Mouse (Mus musculus) embryonic facial prominence, embryonic 12.5 days (tissue): ENCODE measurements around the gene Vim. TPM values are rescaled to one million over a fixed set of nuclear protein-coding genes. Genes with fewer than 3 reads are reported as not detected.

Source experiments
- ATAC-seq: fragments of 200-750 bp; cut with Nextera tagmentation; 2 replicates; pipeline ENCODE4 v1.8.0; 2017; ENCODE audit not compliant: insufficient number of reproducible peaks, insufficient read depth, low FRiP score, low TSS enrichment
- H3K27ac ChIP-seq: fragments of 300-500 bp; sonication (generic); 2 replicates; pipeline ENCODE4 v1.5.1; 2016; ENCODE audit warnings: mild to moderate bottlenecking
- H3K27me3 ChIP-seq: fragments of 300-500 bp; sonication (generic); 2 replicates; pipeline ENCODE4 v1.6.1; 2016; ENCODE audit warnings: mild to moderate bottlenecking, moderate library complexity
- H3K36me3 ChIP-seq: fragments of 300-500 bp; sonication (generic); 2 replicates; pipeline ENCODE4 v1.6.1; 2016; ENCODE audit warnings: mild to moderate bottlenecking
- H3K4me1 ChIP-seq: fragments of 300-500 bp; sonication (generic); 2 replicates; pipeline ENCODE4 v1.6.1; 2016
- H3K4me2 ChIP-seq: fragments of 300-500 bp; sonication (generic); replicated peaks from 2 replicates; pipeline ENCODE4 v1.6.1; 2016; ENCODE audit warnings: mild to moderate bottlenecking, moderate library complexity
- H3K4me3 ChIP-seq: fragments of 300-500 bp; sonication (generic); 2 replicates; pipeline ENCODE4 v1.5.1; 2016; ENCODE audit warnings: mild to moderate bottlenecking
- H3K9ac ChIP-seq: fragments of 300-500 bp; sonication (generic); 2 replicates; pipeline ENCODE4 v1.6.1; 2016; ENCODE audit warnings: mild to moderate bottlenecking, moderate library complexity
- H3K9me3 ChIP-seq: fragments of 300-500 bp; sonication (generic); 2 replicates; pipeline ENCODE4 v1.6.1; 2016; ENCODE audit warnings: mild to moderate bottlenecking, moderate library complexity
- WGBS: fragments of 180-500 bp; shearing (Covaris S2); methylation state at CpG from one replicate; pipeline ENCODE4 v1.1.7; 2016; 5-methylcytosine and 5-hydroxymethylcytosine counted together
- polyA plus RNA-seq: library from polyadenylated mRNA; unstranded; fragments of >200 nt; fragmentation: Nextera tagmentation; extraction: Ambion mirVana; gene quantifications from 2 replicates; pipeline ENCODE4 v1.2.1, GENCODE M21; 2016

Vim gene
- polyA plus RNA-seq, 1 experiment from 2014 or later: 762 TPM

DNA sequence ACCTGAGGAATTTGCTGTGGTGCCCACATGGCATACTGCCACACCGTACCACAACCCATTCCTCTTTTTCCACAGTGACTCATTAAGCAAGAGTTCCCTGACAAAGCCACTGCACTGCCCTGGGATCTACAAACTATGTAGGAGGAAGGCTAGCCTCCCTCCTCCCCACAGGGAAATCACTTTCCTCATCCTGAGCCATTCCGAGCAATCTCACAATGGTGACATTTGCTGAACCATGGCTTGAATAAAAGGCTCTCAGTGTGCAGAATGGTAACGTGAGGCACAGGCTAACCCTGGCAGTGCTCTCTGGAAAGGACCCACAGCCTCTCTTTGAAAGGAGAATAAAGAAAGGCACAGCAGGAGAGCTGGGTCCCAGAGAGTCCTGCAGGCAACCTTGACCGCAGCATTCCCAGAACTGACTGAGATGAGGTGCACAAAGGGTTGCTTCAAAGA lies 1.6 kb upstream of the Vim start:
- peak overlapping the region; percentile 74; the same call in 1 of the 2 replicates for H3K4me2 ChIP-seq
- no peak overlapping the region for H3K9ac ChIP-seq
- peaks cover 16% of the 10 kb centered on the region; the same call in 1 of the 2 replicates for H3K4me1 ChIP-seq
- no peak overlapping the region for H3K4me3 ChIP-seq
- H3K27ac ChIP-seq: peak overlapping the region; percentile 96; the same call in 1 of the 2 replicates
- H3K27me3 ChIP-seq: no peaks in the 10 kb centered on the region
- H3K36me3 ChIP-seq: peaks cover 2% of the 10 kb centered on the region; the same call in 1 of the 2 replicates
- no peaks in the 10 kb centered on the region for H3K9me3 ChIP-seq
- WGBS: 24% methylated on average over 4 of the region's 4 CpGs
- no peak for ATAC-seq

- H3K4me2 ChIP-seq: peak overlapping the region; percentile 74
- H3K27ac ChIP-seq: peak overlapping the region; percentile 96
- H3K4me1 ChIP-seq: peaks cover 16% of the 10 kb centered on the region; the same call in 1 of the 2 replicates
- peaks cover 6% of the 10 kb centered on the region for H3K36me3 ChIP-seq
- peak overlapping the region; percentile 84 for H3K9ac ChIP-seq
- 7% methylated on average over 12 of the region's 12 CpGs for WGBS
- peak overlapping the region; percentile 72 for H3K4me3 ChIP-seq
- 0 out of 2 replicates have a peak, but pooled peaks have one; percentile 4 for ATAC-seq
- no peaks in the 10 kb centered on the region for H3K9me3 ChIP-seq
- H3K27me3 ChIP-seq: no peaks in the 10 kb centered on the region
Observed at GRCm38 (mm10) chr2:13572647-13573407, 900 bp upstream of the Vim start.

DNA sequence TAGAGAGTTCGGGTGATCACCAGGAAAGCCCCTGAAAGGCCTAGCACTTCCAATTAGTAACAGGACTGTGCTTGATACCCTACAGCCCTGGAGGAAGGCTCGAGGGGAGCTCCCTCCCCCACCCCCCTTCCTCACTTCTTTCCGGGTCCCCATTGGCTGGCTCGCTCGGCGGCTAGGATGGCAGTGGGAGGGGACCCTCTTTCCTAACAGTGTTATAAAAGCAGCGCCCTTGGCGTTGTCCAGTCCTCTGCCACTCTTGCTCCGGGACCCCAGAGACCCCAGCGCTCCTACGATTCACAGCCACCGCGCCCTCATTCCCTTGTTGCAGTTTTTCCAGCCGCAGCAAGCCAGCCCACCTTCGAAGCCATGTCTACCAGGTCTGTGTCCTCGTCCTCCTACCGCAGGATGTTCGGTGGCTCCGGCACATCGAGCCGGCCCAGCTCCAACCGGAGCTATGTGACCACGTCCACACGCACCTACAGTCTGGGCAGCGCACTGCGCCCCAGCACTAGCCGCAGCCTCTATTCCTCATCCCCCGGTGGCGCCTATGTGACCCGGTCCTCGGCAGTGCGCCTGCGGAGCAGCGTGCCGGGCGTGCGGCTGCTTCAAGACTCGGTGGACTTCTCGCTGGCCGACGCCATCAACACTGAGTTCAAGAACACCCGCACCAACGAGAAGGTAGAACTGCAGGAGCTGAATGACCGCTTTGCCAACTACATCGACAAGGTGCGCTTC lies 506 bp downstream of the Vim start:
- peak overlapping the region; percentile 96 for H3K27ac ChIP-seq
- H3K9me3 ChIP-seq: no peaks in the 10 kb centered on the region
- peak overlapping the region; percentile 84 for H3K9ac ChIP-seq
- H3K36me3 ChIP-seq: peaks cover 17% of the 10 kb centered on the region
- WGBS: under 1% methylated on average over 46 of the region's 46 CpGs
- H3K4me2 ChIP-seq: peak overlapping the region; percentile 74
- no peaks in the 10 kb centered on the region for H3K27me3 ChIP-seq
- ATAC-seq: peak; percentile 94
- H3K4me1 ChIP-seq: peaks cover 16% of the 10 kb centered on the region; the same call in 1 of the 2 replicates
- H3K4me3 ChIP-seq: peak overlapping the region; percentile 72

- no peaks in the 10 kb centered on the region for H3K27me3 ChIP-seq
- peak overlapping the region; percentile 72 for H3K4me3 ChIP-seq
- no peaks in the 10 kb centered on the region for H3K9me3 ChIP-seq
- peak overlapping the region; percentile 84 for H3K9ac ChIP-seq
- H3K27ac ChIP-seq: peak overlapping the region; percentile 96
- H3K4me2 ChIP-seq: peak overlapping the region; percentile 74
- WGBS: under 1% methylated on average over 21 of the region's 21 CpGs
- peaks cover 16% of the 10 kb centered on the region; the same call in 1 of the 2 replicates for H3K4me1 ChIP-seq
- peaks cover 22% of the 10 kb centered on the region for H3K36me3 ChIP-seq
- no peak; the same call in 1 of the 2 replicates for ATAC-seq
Observed at GRCm38 (mm10) chr2:13574801-13575150, 1.0 kb downstream of the Vim start.

DNA sequence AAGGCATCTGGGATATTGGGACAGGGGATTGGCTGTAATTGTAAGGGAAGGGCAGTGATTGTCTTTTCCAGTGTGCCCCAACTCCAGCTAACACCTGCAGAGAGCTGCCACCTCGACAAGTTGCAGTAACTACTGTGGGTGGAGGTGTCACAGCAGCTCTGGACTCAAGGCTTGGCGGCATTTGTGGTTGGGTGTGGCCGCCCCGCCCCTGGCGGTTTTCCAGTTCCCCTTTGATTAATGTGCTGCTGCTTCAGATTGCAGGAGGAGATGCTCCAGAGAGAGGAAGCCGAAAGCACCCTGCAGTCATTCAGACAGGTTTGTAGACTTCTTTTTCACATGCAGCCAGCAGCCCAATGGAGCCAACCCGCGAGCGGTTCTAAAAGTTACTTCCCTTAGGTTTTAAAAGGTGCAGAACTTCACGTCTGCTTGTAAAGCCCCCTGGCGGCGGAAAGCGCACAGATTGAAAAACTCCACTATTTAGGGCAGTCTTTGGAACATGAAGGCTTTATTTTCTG lies 1.6 kb downstream of the Vim start:
- Histone ChIP-seq H3K9ac (peak overlapping the region; percentile 84), H3K27me3 (no peaks in the 10 kb centered on the region), H3K4me3 (peak overlapping the region; percentile 72), H3K36me3 (peaks cover 28% of the 10 kb centered on the region), H3K4me2 (peak overlapping the region; percentile 74), H3K27ac (peak overlapping the region; percentile 96), H3K9me3 (no peaks in the 10 kb centered on the region), H3K4me1 (peaks cover 16% of the 10 kb centered on the region; the same call in 1 of the 2 replicates)
- 2% methylated on average over 13 of the region's 13 CpGs for WGBS
- ATAC-seq: no peak

GRCm38 (mm10) chr2:13575926-13576325 lies 2.2 kb downstream of the Vim start:
- Histone ChIP-seq H3K9me3 (no peaks in the 10 kb centered on the region), H3K9ac (peak overlapping the region; percentile 84), H3K27ac (peak overlapping the region; percentile 96; the same call in 1 of the 2 replicates), H3K4me1 (peaks cover 16% of the 10 kb centered on the region; the same call in 1 of the 2 replicates), H3K4me3 (peak overlapping the region; percentile 72), H3K36me3 (peaks cover 31% of the 10 kb centered on the region), H3K27me3 (no peaks in the 10 kb centered on the region), H3K4me2 (peak overlapping the region; percentile 74)
- 18% methylated on average over 6 of the region's 6 CpGs for WGBS
- ATAC-seq: no peak

DNA sequence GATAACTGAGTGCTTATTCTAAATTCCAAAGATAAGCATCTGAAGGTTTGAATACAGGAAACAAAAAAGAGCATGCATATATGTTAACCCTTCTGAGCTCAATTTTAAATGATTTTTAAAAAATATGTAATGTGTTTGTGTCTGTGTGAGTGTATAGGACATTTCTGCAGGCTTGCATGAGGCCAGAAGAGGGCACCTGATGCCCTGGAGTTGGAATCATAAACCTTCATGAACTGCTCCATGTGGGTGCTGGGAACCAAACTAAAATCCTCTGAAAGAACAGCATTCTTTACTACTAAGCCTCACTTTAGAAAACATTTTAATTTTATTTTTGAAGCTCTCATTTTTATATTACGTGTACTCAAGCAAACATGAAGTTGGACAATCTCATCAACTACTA lies 3.7 kb downstream of the Vim start:
- 96% methylated on average over 1 of the region's 1 CpGs for WGBS
- no peaks in the 10 kb centered on the region for H3K27me3 ChIP-seq
- H3K9me3 ChIP-seq: no peaks in the 10 kb centered on the region
- H3K4me3 ChIP-seq: no peak overlapping the region
- peaks cover 11% of the 10 kb centered on the region; the same call in 1 of the 2 replicates for H3K4me1 ChIP-seq
- H3K27ac ChIP-seq: no peak overlapping the region
- no peak overlapping the region for H3K4me2 ChIP-seq
- H3K9ac ChIP-seq: no peak overlapping the region
- no peak for ATAC-seq
- peaks cover 44% of the 10 kb centered on the region for H3K36me3 ChIP-seq

DNA sequence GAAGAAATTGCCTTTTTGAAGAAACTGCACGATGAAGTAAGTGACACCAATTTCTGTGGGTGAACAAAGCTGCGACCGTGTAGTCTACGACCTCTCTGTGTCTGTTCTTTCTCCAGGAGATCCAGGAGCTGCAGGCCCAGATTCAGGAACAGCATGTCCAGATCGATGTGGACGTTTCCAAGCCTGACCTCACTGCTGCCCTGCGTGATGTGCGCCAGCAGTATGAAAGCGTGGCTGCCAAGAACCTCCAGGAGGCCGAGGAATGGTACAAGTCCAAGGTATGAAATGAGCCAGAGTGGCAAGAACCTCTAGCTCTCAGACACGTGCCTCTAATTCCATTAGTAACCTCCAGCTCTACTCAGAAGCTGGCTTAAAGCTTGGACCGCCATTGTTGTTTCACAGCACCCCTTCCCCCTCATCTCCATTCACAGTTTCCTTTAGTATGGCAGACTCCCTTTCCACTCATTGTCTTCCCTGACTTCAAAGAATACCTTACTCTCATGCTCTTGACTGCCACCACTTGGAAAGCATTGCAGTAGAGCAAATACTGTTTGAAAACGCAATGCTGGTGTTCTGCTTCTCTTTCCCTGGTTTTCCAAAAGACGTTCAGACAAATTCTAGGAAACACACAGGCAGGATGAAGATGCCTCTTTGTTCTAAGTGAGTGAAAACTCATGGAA lies 4.9 kb downstream of the Vim start:
- H3K4me1 ChIP-seq: peaks cover 5% of the 10 kb centered on the region; the same call in 1 of the 2 replicates

DNA sequence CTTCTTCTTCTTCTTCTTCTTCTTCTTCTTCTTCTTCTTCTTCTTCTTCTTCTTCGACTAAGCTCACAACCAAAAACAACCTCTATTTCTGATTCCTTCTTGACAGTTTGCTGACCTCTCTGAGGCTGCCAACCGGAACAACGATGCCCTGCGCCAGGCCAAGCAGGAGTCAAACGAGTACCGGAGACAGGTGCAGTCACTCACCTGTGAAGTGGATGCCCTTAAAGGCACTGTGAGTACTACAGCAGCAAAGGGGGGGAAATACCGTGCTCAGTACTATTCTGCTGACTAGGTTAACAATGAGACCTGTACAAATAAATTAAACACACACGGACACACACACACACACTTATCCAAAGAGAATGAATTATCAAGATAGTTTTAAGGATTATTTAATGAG lies 5.6 kb downstream of the Vim start:
- Histone ChIP-seq H3K27me3 (no peaks in the 10 kb centered on the region), H3K4me3 (no peak overlapping the region), H3K9me3 (no peaks in the 10 kb centered on the region), H3K4me2 (no peak overlapping the region), H3K9ac (no peak overlapping the region), H3K4me1 (peaks cover 5% of the 10 kb centered on the region; the same call in 1 of the 2 replicates), H3K36me3 (peaks cover 49% of the 10 kb centered on the region), H3K27ac (no peak overlapping the region)
- no peak for ATAC-seq
- WGBS: 86% methylated on average over 8 of the region's 8 CpGs

More for the DNA sequence above, 4.9 kb downstream of the Vim start:
- WGBS: 82% methylated on average over 14 of the region's 14 CpGs
- Histone ChIP-seq H3K9ac (no peak overlapping the region), H3K4me2 (no peak overlapping the region), H3K4me3 (no peak overlapping the region), H3K36me3 (peaks cover 49% of the 10 kb centered on the region), H3K9me3 (no peaks in the 10 kb centered on the region), H3K27me3 (no peaks in the 10 kb centered on the region), H3K27ac (no peak overlapping the region)
- ATAC-seq: no peak

- Histone ChIP-seq H3K36me3 (peaks cover 49% of the 10 kb centered on the region), H3K9me3 (no peaks in the 10 kb centered on the region), H3K4me3 (no peak overlapping the region), H3K4me2 (no peak overlapping the region), H3K9ac (no peak overlapping the region), H3K27me3 (no peaks in the 10 kb centered on the region), H3K4me1 (peaks cover 5% of the 10 kb centered on the region; the same call in 1 of the 2 replicates), H3K27ac (no peak overlapping the region)
- ATAC-seq: no peak
- 69% methylated on average over 11 of the region's 11 CpGs for WGBS
Observed at GRCm38 (mm10) chr2:13579991-13580390, 6.3 kb downstream of the Vim start.

- no peak overlapping the region for H3K9ac ChIP-seq
- H3K9me3 ChIP-seq: no peaks in the 10 kb centered on the region
- no peak overlapping the region for H3K27ac ChIP-seq
- H3K4me3 ChIP-seq: no peak overlapping the region
- H3K4me1 ChIP-seq: no peaks in the 10 kb centered on the region
- H3K27me3 ChIP-seq: no peaks in the 10 kb centered on the region
- WGBS: 86% methylated on average over 3 of the region's 3 CpGs
- no peak overlapping the region for H3K4me2 ChIP-seq
- H3K36me3 ChIP-seq: peaks cover 47% of the 10 kb centered on the region
- ATAC-seq: no peak
Observed at GRCm38 (mm10) chr2:13582184-13582583, 8.5 kb downstream of the Vim start.
